Mouse (Mus musculus): ENCODE data around the gene Olfr224.

GRCm38 (mm10) chr11:58618369-58618768 lies 48.0 kb upstream of the Olfr224 start:
- TF ChIP-seq POLR2A (IDR thresholded peaks at IDR 0.05; ENCODE audit: borderline replicate concordance, low read depth, low read length) (no peak), CTCF (IDR thresholded peaks at IDR 0.05; ENCODE audit: low read depth, low read length) (no peak)

All from bone marrow macrophage, adult 2 months (primary cell).